Mouse (Mus musculus) heart, embryonic 15.5 days (tissue): Measurements from ENCODE around the gene Gm45717. TPM values are rescaled to one million over a fixed set of nuclear protein-coding genes. Genes with fewer than 3 reads are reported as not detected.

ENCODE experiments used
- ATAC-seq: fragments of 200-750 bp; cut with Nextera tagmentation; replicated peaks from 2 replicates; pipeline ENCODE4 v1.8.0; 2017; ENCODE audit warnings: low read depth, moderate TSS enrichment; ENCODE audit not compliant: insufficient number of reproducible peaks, insufficient read depth, low FRiP score
- H3K27ac ChIP-seq: fragments of 300-500 bp; sonication (generic); 2 replicates; pipeline ENCODE4 v1.5.1; 2015; ENCODE audit warnings: mild to moderate bottlenecking, inconsistent platforms
- H3K27me3 ChIP-seq: fragments of 300-500 bp; sonication (generic); 2 replicates; pipeline ENCODE4 v1.6.1; 2015; ENCODE audit warnings: inconsistent platforms
- H3K36me3 ChIP-seq: fragments of 300-500 bp; sonication (generic); 2 replicates; pipeline ENCODE4 v1.6.1; 2015; ENCODE audit warnings: mild to moderate bottlenecking, inconsistent platforms
- H3K4me1 ChIP-seq: fragments of 300-500 bp; sonication (generic); replicated peaks from 2 replicates; pipeline ENCODE4 v1.6.1; 2015; ENCODE audit warnings: inconsistent platforms
- H3K4me2 ChIP-seq: fragments of 300-500 bp; sonication (generic); 2 replicates; pipeline ENCODE4 v1.6.1; 2015; ENCODE audit warnings: inconsistent platforms, mild to moderate bottlenecking, moderate library complexity
- H3K4me3 ChIP-seq: fragments of 300-500 bp; sonication (generic); 2 replicates; pipeline ENCODE4 v1.5.1; 2015; ENCODE audit warnings: mild to moderate bottlenecking, inconsistent platforms
- H3K9ac ChIP-seq: fragments of 300-500 bp; sonication (generic); 2 replicates; pipeline ENCODE4 v1.6.1; 2015; ENCODE audit warnings: mild to moderate bottlenecking, inconsistent platforms
- H3K9me3 ChIP-seq: fragments of 300-500 bp; sonication (generic); replicated peaks from 2 replicates; pipeline ENCODE4 v1.6.1; 2016; ENCODE audit warnings: inconsistent platforms
- WGBS: fragments of 180-500 bp; shearing (Covaris S2); methylation state at CpG from one replicate; pipeline ENCODE4 v1.1.7; 2015; ENCODE audit warnings: mixed read lengths; 5-methylcytosine and 5-hydroxymethylcytosine counted together
- polyA plus RNA-seq: library from polyadenylated mRNA; unstranded; fragments of >200 nt; fragmentation: Nextera tagmentation; extraction: Ambion mirVana; gene quantifications from 2 replicates; pipeline ENCODE4 v1.2.1, GENCODE M21; 2015

The Gm45717 gene
- not detected in 2 replicates for polyA plus RNA-seq

- Histone ChIP-seq H3K4me3 (peak within 1 kb of the TSS; percentile 58), H3K27ac (peak within 1 kb of the TSS; percentile 90), H3K4me2 (peak within 1 kb of the TSS; percentile 66), H3K36me3 (no peaks in the 10 kb centered on the region), H3K27me3 (peaks cover 7% of the 10 kb centered on the region), H3K4me1 (peaks cover 46% of the 10 kb centered on the region), H3K9me3 (no peaks in the 10 kb centered on the region), H3K9ac (peak within 1 kb of the TSS; percentile 57)
- ATAC-seq, result peak; percentile 86
- 8% methylated on average over 11 of the region's 11 CpGs for WGBS
These were observed at the start of gene Gm45717, which contains the start of gene Ifitm2 for GRCm38 (mm10) chr7:140955758-140956555. TSS of gene Gm45717 (minus strand) at chr7:140955937. TSS of gene Ifitm2 (minus strand) at chr7:140955987.

GRCm38 (mm10) chr7:141003248-141004010, 47.7 kb upstream of the Gm45717 start:
- no peaks in the 10 kb centered on the region for H3K27me3 ChIP-seq
- H3K36me3 ChIP-seq, result no peaks in the 10 kb centered on the region
- no peak overlapping the region for H3K4me2 ChIP-seq
- H3K27ac ChIP-seq, result no peak overlapping the region
- H3K9me3 ChIP-seq, result no peaks in the 10 kb centered on the region
- H3K4me1 ChIP-seq, result peaks cover 2% of the 10 kb centered on the region; the same call in 1 of the 2 replicates
- no peak overlapping the region for H3K9ac ChIP-seq
- ATAC-seq, result no peak
- 62% methylated on average over 5 of the region's 5 CpGs for WGBS
- no peak overlapping the region for H3K4me3 ChIP-seq

- Histone ChIP-seq H3K4me1 (no peaks in the 10 kb centered on the region), H3K27ac (no peak overlapping the region), H3K4me3 (no peak overlapping the region), H3K9ac (no peak overlapping the region), H3K36me3 (no peaks in the 10 kb centered on the region), H3K9me3 (no peaks in the 10 kb centered on the region), H3K4me2 (no peak overlapping the region), H3K27me3 (no peaks in the 10 kb centered on the region)
- 73% methylated on average over 15 of the region's 15 CpGs for WGBS
- ATAC-seq, result no peak
These were observed 45.4 kb upstream of the Gm45717 start for GRCm38 (mm10) chr7:141000881-141001708.

GRCm38 (mm10) chr7:140998853-140999700, 43.3 kb upstream of the Gm45717 start:
- no peaks in the 10 kb centered on the region for H3K36me3 ChIP-seq

GRCm38 (mm10) chr7:140997817-140998216, 42.1 kb upstream of the Gm45717 start:
- Histone ChIP-seq H3K9me3 (no peaks in the 10 kb centered on the region), H3K27me3 (no peaks in the 10 kb centered on the region), H3K9ac (no peak overlapping the region), H3K36me3 (no peaks in the 10 kb centered on the region), H3K27ac (no peak overlapping the region), H3K4me2 (no peak overlapping the region), H3K4me1 (no peaks in the 10 kb centered on the region), H3K4me3 (no peak overlapping the region)
- WGBS, result 47% methylated on average over 1 of the region's 1 CpGs
- no peak for ATAC-seq

More at GRCm38 (mm10) chr7:140998853-140999700, 43.3 kb upstream of the Gm45717 start:
- no peak for ATAC-seq
- 71% methylated on average over 11 of the region's 11 CpGs for WGBS
- Histone ChIP-seq H3K27ac (no peak overlapping the region), H3K27me3 (no peaks in the 10 kb centered on the region), H3K9me3 (no peaks in the 10 kb centered on the region), H3K9ac (no peak overlapping the region), H3K4me1 (no peaks in the 10 kb centered on the region), H3K4me3 (no peak overlapping the region), H3K4me2 (0 out of 2 replicates have a peak overlapping the region, but pooled peaks have one; percentile 7)

- H3K4me1 ChIP-seq, result no peaks in the 10 kb centered on the region
- no peak overlapping the region for H3K9ac ChIP-seq
- H3K27ac ChIP-seq, result no peak overlapping the region
- no peak overlapping the region for H3K4me2 ChIP-seq
- H3K27me3 ChIP-seq, result no peaks in the 10 kb centered on the region
- no peaks in the 10 kb centered on the region for H3K9me3 ChIP-seq
- no peaks in the 10 kb centered on the region for H3K36me3 ChIP-seq
- H3K4me3 ChIP-seq, result no peak overlapping the region
- ATAC-seq, result no peak
- WGBS, result 68% methylated on average over 14 of the region's 14 CpGs
These were observed 35.5 kb upstream of the Gm45717 start for GRCm38 (mm10) chr7:140991117-140991689.

- H3K36me3 ChIP-seq, result no peaks in the 10 kb centered on the region
- ATAC-seq, result no peak
These were observed 34.9 kb upstream of the Gm45717 start for GRCm38 (mm10) chr7:140990622-140991021.

GRCm38 (mm10) chr7:140990185-140990584, 34.4 kb upstream of the Gm45717 start:
- no peak overlapping the region for H3K4me3 ChIP-seq
- no peak overlapping the region for H3K27ac ChIP-seq
- H3K9ac ChIP-seq, result no peak overlapping the region
- H3K4me2 ChIP-seq, result no peak overlapping the region; the same call in 1 of the 2 replicates
- WGBS, result 51% methylated on average over 6 of the region's 6 CpGs
- no peak for ATAC-seq
- H3K36me3 ChIP-seq, result no peaks in the 10 kb centered on the region
- no peaks in the 10 kb centered on the region for H3K27me3 ChIP-seq
- H3K4me1 ChIP-seq, result no peaks in the 10 kb centered on the region
- no peaks in the 10 kb centered on the region for H3K9me3 ChIP-seq

More at GRCm38 (mm10) chr7:140990622-140991021, 34.9 kb upstream of the Gm45717 start:
- Histone ChIP-seq H3K9ac (no peak overlapping the region), H3K4me3 (no peak overlapping the region), H3K27ac (no peak overlapping the region), H3K9me3 (no peaks in the 10 kb centered on the region), H3K4me2 (no peak overlapping the region), H3K27me3 (no peaks in the 10 kb centered on the region), H3K4me1 (no peaks in the 10 kb centered on the region)
- 59% methylated on average over 5 of the region's 5 CpGs for WGBS

- H3K4me2 ChIP-seq, result no peak overlapping the region
- H3K27ac ChIP-seq, result no peak overlapping the region
- no peaks in the 10 kb centered on the region for H3K36me3 ChIP-seq
- no peaks in the 10 kb centered on the region for H3K9me3 ChIP-seq
- no peak overlapping the region for H3K4me3 ChIP-seq
- no peak overlapping the region for H3K9ac ChIP-seq
- H3K4me1 ChIP-seq, result no peaks in the 10 kb centered on the region
- no peaks in the 10 kb centered on the region for H3K27me3 ChIP-seq
- 63% methylated on average over 4 of the region's 4 CpGs for WGBS
- no peak for ATAC-seq
These were observed 33.3 kb upstream of the Gm45717 start for GRCm38 (mm10) chr7:140989022-140989421.
